ENCODE assay signal across 24 mouse cellular contexts in genomic region chr10:54939514-54939913, GRCm38 (mm10).
DNase-seq lines count a peak whose midpoint lies in the region; ATAC-seq and TF ChIP-seq lines count a peak whose summit lies in the region.
"Had no signal": no experiment of that assay in that cellular context is flagged by ENCODE, and none has a peak within 500 bp of the region (broad histone marks: within the 10 kb centered on the region; RNA-seq: fewer than 3 reads in every experiment).

No protein-coding gene starts in this region.

- H3K4me3 ChIP-seq in forebrain, embryonic 12.5 days (replicated peaks): no peak overlapping the region
- no peak overlapping the region for H3K4me3 ChIP-seq in forebrain, postnatal 0 days (ENCODE audit: low read depth, low read length)
- no peak overlapping the region for H3K4me3 ChIP-seq in kidney, postnatal 0 days (replicated peaks; ENCODE audit: low read depth, low read length)
- H3K4me3 ChIP-seq in forebrain, embryonic 15.5 days: no peak overlapping the region
- H3K4me3 ChIP-seq: embryonic facial prominence, embryonic 15.5 days; heart, adult 2 months; heart, embryonic 13.5 days; hindbrain, embryonic 15.5 days; intestine, embryonic 15.5 days; liver, embryonic 13.5 days had no signal

- ATAC-seq in forebrain, embryonic 12.5 days (ENCODE audit: low FRiP score): peak; percentile 69; the same call in 1 of the 2 replicates
- ATAC-seq in forebrain, postnatal 0 days: no peak
- ATAC-seq in kidney, postnatal 0 days (replicated peaks; ENCODE audit: low FRiP score, low read depth): 0 out of 2 replicates have a peak, but pooled peaks have one; percentile 21
- ATAC-seq in forebrain, embryonic 15.5 days (replicated peaks): 0 out of 2 replicates have a peak, but pooled peaks have one; percentile 57
- ATAC-seq: intestine, embryonic 15.5 days; Patski had no signal

- TF ChIP-seq POLR2A in brain, embryonic 14.5 days (IDR thresholded peaks at IDR 0.05; ENCODE audit: borderline replicate concordance, extremely low read depth, insufficient read depth, insufficient read length, poor library complexity, severe bottlenecking): no peak

- H3K4me1 ChIP-seq in forebrain, embryonic 12.5 days: no peaks in the 10 kb centered on the region
- H3K4me1 ChIP-seq in forebrain, postnatal 0 days (ENCODE audit: insufficient read depth): no peaks in the 10 kb centered on the region
- no peaks in the 10 kb centered on the region for H3K4me1 ChIP-seq in kidney, postnatal 0 days (replicated peaks; ENCODE audit: insufficient read depth, low read length)
- H3K4me1 ChIP-seq in forebrain, embryonic 15.5 days: no peaks in the 10 kb centered on the region
- H3K4me1 ChIP-seq: embryonic facial prominence, embryonic 15.5 days; heart, embryonic 13.5 days; hindbrain, embryonic 15.5 days; intestine, embryonic 15.5 days; liver, embryonic 13.5 days had no signal

- DNase-seq in forebrain, postnatal 0 days: no peak
- peak; percentile 40 for DNase-seq in kidney, postnatal 0 days (ENCODE audit: low spot score)
- no peak for DNase-seq in kidney, adult 18-20 months
- peak; percentile 76 for DNase-seq in brain, embryonic 14.5 days (ENCODE audit: low read depth)
- no peak for DNase-seq in cerebellum, postnatal 36 days
- DNase-seq in heart, postnatal 10 days: no peak
- DNase-seq: adrenal gland, postnatal 36 days; cerebellum, adult 11 months; cerebellum, adult 9-11 months; gastrocnemius, postnatal 25 days; heart, adult 2 months; kidney, postnatal 36 days; layer of hippocampus, adult 9-11 months; liver, embryonic 13.5 days; lung, adult 2 months; right cerebral cortex, postnatal 25 days; spleen, adult 18-20 months had no signal

- WGBS in forebrain, embryonic 12.5 days: 23% methylated on average over 2 of the region's 2 CpGs
- WGBS in forebrain, postnatal 0 days: 18% methylated on average over 2 of the region's 2 CpGs
- 41% methylated on average over 2 of the region's 2 CpGs for WGBS in kidney, postnatal 0 days
- 4% methylated on average over 2 of the region's 2 CpGs for WGBS in forebrain, embryonic 15.5 days

- no peak overlapping the region for H3K4me2 ChIP-seq in forebrain, embryonic 12.5 days
- no peak overlapping the region for H3K4me2 ChIP-seq in forebrain, postnatal 0 days (ENCODE audit: low read depth)
- H3K4me2 ChIP-seq in kidney, postnatal 0 days (ENCODE audit: low read length): no peak overlapping the region
- H3K4me2 ChIP-seq in forebrain, embryonic 15.5 days (replicated peaks): no peak overlapping the region
- H3K4me2 ChIP-seq: embryonic facial prominence, embryonic 15.5 days; heart, embryonic 13.5 days; hindbrain, embryonic 15.5 days; intestine, embryonic 15.5 days; liver, embryonic 13.5 days had no signal

- H3K9ac ChIP-seq in forebrain, embryonic 12.5 days: no peak overlapping the region
- H3K9ac ChIP-seq in forebrain, postnatal 0 days: no peak overlapping the region
- H3K9ac ChIP-seq in kidney, postnatal 0 days (ENCODE audit: low read depth, low read length): no peak overlapping the region
- no peak overlapping the region for H3K9ac ChIP-seq in forebrain, embryonic 15.5 days (replicated peaks)
- H3K9ac ChIP-seq: embryonic facial prominence, embryonic 15.5 days; heart, embryonic 13.5 days; hindbrain, embryonic 15.5 days; intestine, embryonic 15.5 days; liver, embryonic 13.5 days had no signal

- H3K27me3 ChIP-seq in forebrain, embryonic 12.5 days: no peaks in the 10 kb centered on the region
- H3K27me3 ChIP-seq in forebrain, postnatal 0 days (ENCODE audit: insufficient read depth, low read length): no peaks in the 10 kb centered on the region
- H3K27me3 ChIP-seq in kidney, postnatal 0 days (ENCODE audit: insufficient read depth, low read length): no peaks in the 10 kb centered on the region
- H3K27me3 ChIP-seq in forebrain, embryonic 15.5 days: no peaks in the 10 kb centered on the region
- H3K27me3 ChIP-seq: embryonic facial prominence, embryonic 15.5 days; heart, embryonic 13.5 days; hindbrain, embryonic 15.5 days; intestine, embryonic 15.5 days; liver, embryonic 13.5 days; Patski had no signal

- H3K36me3 ChIP-seq in forebrain, embryonic 12.5 days (replicated peaks): no peaks in the 10 kb centered on the region
- H3K36me3 ChIP-seq in forebrain, postnatal 0 days (ENCODE audit: insufficient read depth): no peaks in the 10 kb centered on the region
- H3K36me3 ChIP-seq in kidney, postnatal 0 days (ENCODE audit: insufficient read depth, low read length): no peaks in the 10 kb centered on the region
- H3K36me3 ChIP-seq in forebrain, embryonic 15.5 days: no peaks in the 10 kb centered on the region
- H3K36me3 ChIP-seq: embryonic facial prominence, embryonic 15.5 days; heart, embryonic 13.5 days; hindbrain, embryonic 15.5 days; intestine, embryonic 15.5 days; liver, embryonic 13.5 days had no signal

- no peaks in the 10 kb centered on the region for H3K9me3 ChIP-seq in forebrain, embryonic 12.5 days
- H3K9me3 ChIP-seq in forebrain, postnatal 0 days (ENCODE audit: low read length): no peaks in the 10 kb centered on the region
- H3K9me3 ChIP-seq in kidney, postnatal 0 days (replicated peaks; ENCODE audit: low read length): no peaks in the 10 kb centered on the region
- no peaks in the 10 kb centered on the region for H3K9me3 ChIP-seq in forebrain, embryonic 15.5 days
- H3K9me3 ChIP-seq: embryonic facial prominence, embryonic 15.5 days; heart, embryonic 13.5 days; hindbrain, embryonic 15.5 days; intestine, embryonic 15.5 days; liver, embryonic 13.5 days had no signal

- TF ChIP-seq CTCF in forebrain, postnatal 0 days (IDR thresholded peaks at IDR 0.05; ENCODE audit: low read depth): no peak
- no peak for TF ChIP-seq CTCF in kidney, postnatal 0 days (IDR thresholded peaks at IDR 0.05; ENCODE audit: low read depth)
- TF ChIP-seq CTCF in brain, embryonic 14.5 days (IDR thresholded peaks at IDR 0.05; ENCODE audit: borderline replicate concordance, extremely low read depth, insufficient read depth, insufficient read length): no peak

- intact Hi-C loops in heart, postnatal 10 days (cut with DNase I): no loop called here

- no peak overlapping the region for H3K27ac ChIP-seq in forebrain, embryonic 12.5 days
- no peak overlapping the region for H3K27ac ChIP-seq in forebrain, postnatal 0 days (ENCODE audit: low read depth, low read length)
- no peak overlapping the region for H3K27ac ChIP-seq in kidney, postnatal 0 days
- no peak overlapping the region for H3K27ac ChIP-seq in forebrain, embryonic 15.5 days (replicated peaks)
- H3K27ac ChIP-seq: embryonic facial prominence, embryonic 15.5 days; heart, adult 2 months; heart, embryonic 13.5 days; hindbrain, embryonic 15.5 days; intestine, embryonic 15.5 days; liver, embryonic 13.5 days had no signal

Comparison
In these comparisons a context has a peak if more than half of its experiments do, and no peak if none do; other contexts are left out.
1. DNase-seq: peak in kidney, postnatal 0 days (single experiment) and brain, embryonic 14.5 days (single experiment); none in forebrain, postnatal 0 days (single experiment), kidney, adult 18-20 months (single experiment), cerebellum, postnatal 36 days (0 of 2) and heart, postnatal 10 days (0 of 2).